Mouse (Mus musculus) liver, adult 2 months (tissue): Measurements from ENCODE around the gene Triap1. TPM values are rescaled to one million over a fixed set of nuclear protein-coding genes. Genes with fewer than 3 reads are reported as not detected.
"Not testable (repeated sequence)": the region's sequence is repeated elsewhere in the genome, so short reads cannot be mapped to it uniquely, and the experiment has no call there.

Experiments
- DNase-seq: peaks from one replicate; pipeline ENCODE4 v3.0.0-alpha.2; 2011; ENCODE audit warnings: low read depth, low spot score; ENCODE audit errors: extremely low read depth
- H3K27ac ChIP-seq: fragments of 200-500 bp; replicated peaks from 2 replicates; pipeline ENCODE4 v1.5.1; 2012; ENCODE audit warnings: low read depth, mild to moderate bottlenecking, control low read depth, inconsistent platforms, low read length; ENCODE audit not compliant: insufficient read depth
- H3K27me3 ChIP-seq: fragments of 200-500 bp; 2 replicates; pipeline ENCODE4 v1.6.1; 2012; ENCODE audit warnings: mild to moderate bottlenecking, moderate library complexity, low read length, inconsistent platforms; ENCODE audit not compliant: control insufficient read depth, insufficient read depth
- H3K36me3 ChIP-seq: fragments of 200-500 bp; 2 replicates; pipeline ENCODE4 v1.6.1; 2012; ENCODE audit warnings: low read length, inconsistent platforms; ENCODE audit not compliant: control insufficient read depth, insufficient read depth
- H3K4me1 ChIP-seq: fragments of 200-500 bp; 2 replicates; pipeline ENCODE4 v1.6.1; 2011; ENCODE audit warnings: low read length; ENCODE audit not compliant: control insufficient read depth, insufficient read depth
- H3K4me3 ChIP-seq: fragments of 200-500 bp; 2 replicates; pipeline ENCODE4 v1.5.1; 2011; ENCODE audit warnings: low read depth, mild to moderate bottlenecking, control low read depth, low read length, moderate library complexity; ENCODE audit not compliant: insufficient read depth
- H3K79me2 ChIP-seq: fragments of 200-500 bp; 2 replicates; pipeline ENCODE4 v1.6.1; 2012; ENCODE audit warnings: inconsistent platforms, mild to moderate bottlenecking, low read length, moderate library complexity; ENCODE audit not compliant: control insufficient read depth, insufficient read depth
- H3K9ac ChIP-seq: fragments of 200-500 bp; 2 replicates; pipeline ENCODE4 v1.6.1; 2012; ENCODE audit warnings: low read depth, mild to moderate bottlenecking, control low read depth, inconsistent platforms, low read length
- CTCF ChIP-seq: fragments of 200-500 bp; IDR thresholded peaks from 2 replicates; pipeline ENCODE4 v1.5.1; 2011; ENCODE audit warnings: low read depth, low read length, control low read depth
- POLR2A ChIP-seq: fragments of 200-500 bp; IDR thresholded peaks from 2 replicates; pipeline ENCODE4 v1.6.1; 2011; ENCODE audit warnings: low read length, control low read depth; ENCODE audit not compliant: insufficient read depth; ENCODE audit errors: extremely low read depth
- WGBS: fragments of 180-500 bp; shearing (Covaris S2); methylation state at CpG from one replicate; pipeline ENCODE4 v1.1.7; 2018; 5-methylcytosine and 5-hydroxymethylcytosine counted together
- polyA plus RNA-seq: library from polyadenylated mRNA; depleted of rRNA; stranded (reverse); fragments of >200 nt; gene quantifications from 2 replicates; pipeline ENCODE4 v1.2.3, GENCODE M21; 2012; rRNA removed
- total RNA-seq: library from RNA; depleted of rRNA; stranded (reverse); fragments of >200 nt; gene quantifications from 2 replicates; pipeline ENCODE4 v1.2.3, GENCODE M21; 2014; rRNA removed

Triap1 gene
- total and polyA plus RNA-seq, 2 experiments, result 11.8 to 14.5 TPM

DNA sequence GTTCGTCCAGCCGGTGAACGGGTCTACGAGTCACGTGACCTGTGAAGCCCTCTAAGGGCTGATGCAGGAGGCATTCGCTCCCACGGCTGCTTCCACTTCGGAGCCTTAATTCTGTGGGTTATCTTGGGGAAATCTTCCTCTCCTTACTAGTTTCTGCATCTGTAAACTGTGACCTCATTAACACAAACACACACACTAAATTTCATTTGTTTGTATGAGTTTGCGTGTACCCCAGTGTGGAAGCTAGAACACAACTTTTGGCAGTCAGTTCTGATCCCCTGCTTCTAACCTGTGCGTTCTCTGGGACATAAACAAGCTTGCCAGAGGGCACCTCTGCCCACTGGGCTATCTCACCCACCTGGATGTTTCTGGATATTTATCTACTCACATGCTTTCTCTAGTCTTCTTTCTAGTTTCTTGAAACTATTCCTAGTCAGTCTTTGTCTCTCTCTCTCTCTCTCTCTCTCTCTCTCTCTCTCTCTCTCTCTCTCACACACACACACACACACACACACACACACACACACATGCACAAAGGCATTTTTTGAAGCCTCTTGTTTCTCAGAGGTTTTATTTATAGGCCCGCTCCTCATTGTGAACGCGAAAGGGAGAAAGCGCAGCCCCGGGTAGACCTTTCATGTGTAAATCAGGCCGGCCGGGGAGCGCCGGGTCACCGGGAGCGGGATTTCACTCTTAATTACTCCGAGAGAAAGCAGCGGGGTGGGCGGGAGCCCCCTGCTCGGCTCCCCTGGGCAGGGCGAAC is 32.6 kb downstream of the Triap1 start:
- H3K27ac ChIP-seq, result no peak overlapping the region
- no peak overlapping the region for H3K4me3 ChIP-seq
- TF ChIP-seq CTCF (no peak), POLR2A (no peak)
- no peaks in the 10 kb centered on the region for H3K79me2 ChIP-seq
- no peak overlapping the region for H3K9ac ChIP-seq
- H3K27me3 ChIP-seq, result no peaks in the 10 kb centered on the region
- 32% methylated on average over 26 of the region's 26 CpGs for WGBS
- no peaks in the 10 kb centered on the region for H3K4me1 ChIP-seq
- no peaks in the 10 kb centered on the region for H3K36me3 ChIP-seq
- no peak for DNase-seq

DNA sequence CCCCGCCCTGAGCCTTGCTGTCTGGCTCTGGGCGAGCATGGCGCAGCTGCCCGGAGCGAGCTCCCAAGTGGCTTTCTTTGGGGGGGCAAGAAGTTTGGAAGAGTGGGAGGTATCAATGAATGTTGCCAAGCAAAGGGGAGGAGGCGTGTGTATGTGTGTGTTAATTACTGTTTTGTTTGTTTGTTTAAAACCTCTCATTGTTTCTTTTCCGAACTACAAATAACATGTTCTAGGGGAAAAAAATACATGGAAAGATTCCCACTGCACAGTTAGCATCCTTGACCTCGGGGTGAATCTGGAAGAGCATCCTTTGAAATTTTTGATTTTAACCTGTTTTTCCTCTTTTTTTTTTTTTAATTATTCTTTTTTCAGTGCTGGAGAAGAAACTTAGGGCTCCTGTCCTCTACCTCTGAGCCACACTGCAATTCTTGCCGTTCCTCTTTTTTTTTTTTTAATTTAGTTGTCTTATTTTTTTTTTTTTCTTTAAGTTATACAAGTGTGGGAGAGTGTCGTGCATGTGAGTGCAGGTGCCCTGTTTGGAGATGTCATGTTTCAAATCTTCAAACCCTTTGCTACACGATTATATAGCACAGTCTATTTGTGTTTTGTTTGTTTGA is 33.3 kb downstream of the Triap1 start:
- no peaks in the 10 kb centered on the region for H3K36me3 ChIP-seq
- no peak for DNase-seq
- no peak overlapping the region for H3K27ac ChIP-seq
- 39% methylated on average over 11 of the region's 11 CpGs for WGBS
- no peaks in the 10 kb centered on the region for H3K79me2 ChIP-seq
- no peak overlapping the region for H3K4me3 ChIP-seq
- H3K27me3 ChIP-seq, result no peaks in the 10 kb centered on the region
- TF ChIP-seq POLR2A, result no peak
- no peak for TF ChIP-seq CTCF
- no peak overlapping the region for H3K9ac ChIP-seq
- no peaks in the 10 kb centered on the region for H3K4me1 ChIP-seq

DNA sequence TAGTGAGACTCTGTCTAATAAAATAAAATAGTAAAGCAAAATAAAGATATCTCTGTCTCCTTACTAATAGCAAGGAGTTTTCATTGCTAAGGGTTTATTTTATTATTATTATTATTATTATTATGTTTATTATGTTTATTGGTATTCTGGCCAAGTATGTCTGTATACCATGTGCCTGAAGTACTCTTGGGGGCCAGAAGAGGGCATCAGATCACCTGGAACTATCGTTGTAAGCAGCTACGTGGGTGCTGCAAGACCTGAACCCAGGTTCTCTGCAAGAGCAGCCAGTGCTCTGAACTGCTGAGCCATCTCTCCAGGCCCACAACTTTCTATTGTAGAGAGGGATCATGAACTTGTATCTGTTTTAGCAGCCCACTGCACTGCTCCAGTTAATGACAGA is 34.4 kb downstream of the Triap1 start:
- Histone ChIP-seq H3K27ac (no peak overlapping the region), H3K4me1 (no peaks in the 10 kb centered on the region), H3K36me3 (no peaks in the 10 kb centered on the region), H3K4me3 (no peak overlapping the region), H3K9ac (no peak overlapping the region), H3K27me3 (no peaks in the 10 kb centered on the region), H3K79me2 (no peaks in the 10 kb centered on the region)
- DNase-seq, result no peak
- WGBS, result 83% methylated on average over 2 of the region's 2 CpGs
- TF ChIP-seq CTCF (no peak), POLR2A (no peak)

DNA sequence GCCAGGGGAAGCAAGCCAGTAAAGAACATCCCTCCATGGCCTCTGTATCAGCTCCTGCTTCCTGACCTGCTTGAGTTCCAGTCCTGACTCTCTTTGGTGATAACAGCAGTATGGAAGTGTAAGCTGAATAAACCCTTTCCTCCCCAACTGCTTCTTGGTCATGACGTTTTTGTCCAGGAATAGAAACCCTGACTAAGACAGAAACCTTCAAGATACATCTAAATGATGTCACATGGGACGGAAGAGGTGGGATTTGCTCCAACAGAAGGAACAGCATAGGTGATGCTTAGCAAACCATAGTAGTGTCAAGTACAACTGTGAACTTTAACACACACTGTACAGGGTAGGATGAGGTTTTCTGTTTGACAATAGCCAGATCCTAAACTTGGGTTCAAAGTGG is 37.9 kb downstream of the Triap1 start:
- 67% methylated on average over 2 of the region's 2 CpGs for WGBS
- DNase-seq, H3K27ac ChIP-seq, H3K9ac ChIP-seq, H3K36me3 ChIP-seq, H3K4me3 ChIP-seq, H3K79me2 ChIP-seq, H3K27me3 ChIP-seq, H3K4me1 ChIP-seq: not testable (repeated sequence)

DNA sequence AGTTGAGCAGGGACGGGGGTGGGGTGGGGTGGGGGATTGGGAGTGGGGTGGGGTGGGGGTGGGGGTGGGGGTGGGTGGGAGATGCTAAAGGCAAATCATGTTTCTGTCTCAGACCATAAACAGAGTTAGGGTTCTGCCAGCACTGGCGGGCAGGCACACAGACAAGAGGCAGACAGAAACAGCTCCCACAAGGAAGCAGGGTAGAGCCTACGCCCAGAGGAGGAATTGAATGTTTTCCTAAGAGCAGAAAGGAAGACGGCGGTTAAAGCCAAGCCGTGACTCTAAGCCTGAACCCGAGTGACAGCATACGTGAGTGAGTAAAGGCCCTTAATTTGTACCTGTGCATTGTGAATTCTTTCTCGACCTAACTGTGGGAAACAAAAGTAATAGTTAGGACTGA is 50.9 kb downstream of the Triap1 start:
- Histone ChIP-seq H3K27ac (no peak overlapping the region), H3K36me3 (no peaks in the 10 kb centered on the region), H3K4me1 (no peaks in the 10 kb centered on the region), H3K27me3 (no peaks in the 10 kb centered on the region), H3K4me3 (no peak overlapping the region), H3K79me2 (no peaks in the 10 kb centered on the region), H3K9ac (no peak overlapping the region)
- no peak for DNase-seq
- TF ChIP-seq POLR2A (no peak), CTCF (no peak)
- 57% methylated on average over 9 of the region's 9 CpGs for WGBS

DNA sequence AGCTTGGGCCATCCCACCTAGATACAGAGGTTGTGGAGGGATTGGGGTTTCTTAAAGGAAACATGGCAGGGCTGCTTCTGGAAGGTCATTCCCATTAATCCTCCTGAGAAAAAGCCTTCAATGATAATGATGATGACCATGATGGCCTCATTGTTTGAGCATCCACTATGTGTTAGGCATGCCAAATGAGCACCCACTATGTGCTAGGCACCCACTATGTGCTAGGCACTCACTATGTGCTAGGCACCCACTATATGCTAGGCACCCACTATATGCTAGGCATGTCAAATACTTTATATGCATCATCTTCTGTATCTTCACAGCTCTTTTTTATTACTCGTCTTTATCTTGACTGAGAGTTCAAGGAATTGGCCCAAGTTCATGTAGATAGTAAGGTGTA is 51.9 kb downstream of the Triap1 start:
- TF ChIP-seq CTCF (no peak), POLR2A (no peak)
- Histone ChIP-seq H3K4me1 (no peaks in the 10 kb centered on the region), H3K79me2 (no peaks in the 10 kb centered on the region), H3K27ac (no peak overlapping the region), H3K36me3 (no peaks in the 10 kb centered on the region), H3K9ac (no peak overlapping the region), H3K27me3 (peaks cover 5% of the 10 kb centered on the region; the same call in 1 of the 2 replicates), H3K4me3 (no peak overlapping the region)
- 65% methylated on average over 1 of the region's 1 CpGs for WGBS
- DNase-seq, result no peak

Other genes starting within 250 kb of the Triap1 start
- gene Gm10401, start 242.9 kb upstream of the Triap1 start, total RNA-seq, result not detected in 2 replicates
- gene Gm10401, start 242.9 kb upstream of the Triap1 start, polyA plus RNA-seq, result 0.17 TPM in 1 of 2 replicates, not detected in the other
- gene Acads, start 221.9 kb upstream of the Triap1 start, total RNA-seq, result 140 and 143 TPM in 2 replicates
- gene Acads, start 221.9 kb upstream of the Triap1 start, polyA plus RNA-seq, result 255 and 293 TPM in 2 replicates
- gene Unc119b, start 206.2 kb upstream of the Triap1 start, total RNA-seq, result 12.5 and 17.3 TPM in 2 replicates
- gene Unc119b, start 206.2 kb upstream of the Triap1 start, polyA plus RNA-seq, result 29.4 and 32.0 TPM in 2 replicates
- gene Mlec, start 183.0 kb upstream of the Triap1 start, total RNA-seq, result 33.7 and 44.7 TPM in 2 replicates
- gene Mlec, start 183.0 kb upstream of the Triap1 start, polyA plus RNA-seq, result 40.8 and 41.8 TPM in 2 replicates
- gene Cabp1, start 146.8 kb upstream of the Triap1 start, total RNA-seq, result 0.09 TPM in 1 of 2 replicates, not detected in the other
- 0.07 and 0.21 TPM in 2 replicates for gene Cabp1, start 146.8 kb upstream of the Triap1 start, polyA plus RNA-seq
- gene Pop5, start 105.4 kb upstream of the Triap1 start, total RNA-seq, result 56.2 and 59.2 TPM in 2 replicates
- gene Pop5, start 105.4 kb upstream of the Triap1 start, polyA plus RNA-seq, result 70.3 and 91.0 TPM in 2 replicates
- gene Rnf10, start 68.3 kb upstream of the Triap1 start, total RNA-seq, result 32.1 and 42.9 TPM in 2 replicates
- gene Rnf10, start 68.3 kb upstream of the Triap1 start, polyA plus RNA-seq, result 79.2 and 81.3 TPM in 2 replicates
- gene Coq5, start 61.6 kb upstream of the Triap1 start, total RNA-seq, result 20.7 and 24.6 TPM in 2 replicates
- gene Coq5, start 61.6 kb upstream of the Triap1 start, polyA plus RNA-seq, result 13.7 and 13.9 TPM in 2 replicates
- 13.1 and 24.1 TPM in 2 replicates for gene Dynll1, start 40.2 kb upstream of the Triap1 start, total RNA-seq
- gene Dynll1, start 40.2 kb upstream of the Triap1 start, polyA plus RNA-seq, result 24.3 and 25.8 TPM in 2 replicates
- gene Srsf9, start 14.0 kb upstream of the Triap1 start, total RNA-seq, result 17.0 and 21.7 TPM in 2 replicates
- gene Srsf9, start 14.0 kb upstream of the Triap1 start, polyA plus RNA-seq, result 25.2 and 25.3 TPM in 2 replicates
- 6.3 and 8.6 TPM in 2 replicates for gene Gatc, start within 50 bp of the Triap1 start, total RNA-seq
- 11.0 and 12.7 TPM in 2 replicates for gene Gatc, start within 50 bp of the Triap1 start, polyA plus RNA-seq
- gene Cox6a1, start 7.8 kb downstream of the Triap1 start, total RNA-seq, result 422 and 505 TPM in 2 replicates
- 2,238 and 2,515 TPM in 2 replicates for gene Cox6a1, start 7.8 kb downstream of the Triap1 start, polyA plus RNA-seq
- not detected in 2 replicates for gene Msi1, start 88.4 kb downstream of the Triap1 start, total RNA-seq
- gene Msi1, start 88.4 kb downstream of the Triap1 start, polyA plus RNA-seq, result 0.09 and 0.35 TPM in 2 replicates
- gene Pla2g1b, start 125.0 kb downstream of the Triap1 start, total RNA-seq, result 0.40 and 2.7 TPM in 2 replicates
- not detected in 2 replicates for gene Pla2g1b, start 125.0 kb downstream of the Triap1 start, polyA plus RNA-seq
- gene Sirt4, start 143.5 kb downstream of the Triap1 start, total RNA-seq, result 11.5 and 15.0 TPM in 2 replicates
- gene Sirt4, start 143.5 kb downstream of the Triap1 start, polyA plus RNA-seq, result 26.1 and 26.6 TPM in 2 replicates
- gene Pxn, start 165.5 kb downstream of the Triap1 start, total RNA-seq, result 10.5 and 15.2 TPM in 2 replicates
- 33.6 and 40.2 TPM in 2 replicates for gene Pxn, start 165.5 kb downstream of the Triap1 start, polyA plus RNA-seq
- gene Rplp0, start 218.2 kb downstream of the Triap1 start, total RNA-seq, result 709 and 835 TPM in 2 replicates
- 607 and 623 TPM in 2 replicates for gene Rplp0, start 218.2 kb downstream of the Triap1 start, polyA plus RNA-seq
- gene Gcn1l1, start 224.0 kb downstream of the Triap1 start, total RNA-seq, result 14.8 and 18.3 TPM in 2 replicates
- 23.2 and 28.8 TPM in 2 replicates for gene Gcn1l1, start 224.0 kb downstream of the Triap1 start, polyA plus RNA-seq